In the genomic region with DNA sequence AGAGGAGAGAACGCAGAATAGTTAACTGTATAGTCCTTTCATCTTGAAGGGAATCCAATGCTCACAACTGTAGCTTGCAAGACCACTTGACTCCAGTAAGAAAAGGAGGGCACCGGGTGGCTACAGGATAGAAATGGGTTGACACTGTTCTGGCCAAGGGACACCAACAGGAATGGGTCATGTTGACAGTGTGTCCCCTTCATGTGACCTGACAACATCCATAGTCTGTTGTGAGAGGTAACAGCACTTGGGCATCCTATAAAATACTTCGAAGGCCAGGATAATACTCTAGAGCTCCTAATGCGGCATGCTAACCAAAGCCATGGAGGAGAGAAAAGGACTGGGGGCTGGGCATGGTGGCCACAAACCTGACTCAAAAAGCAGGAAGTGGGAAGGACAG, we compare ENCODE assay signal across 17 mouse cellular contexts. TPM values are rescaled to one million over a fixed set of nuclear protein-coding genes. Genes with fewer than 3 reads are reported as not detected.
"Had no signal": no experiment of that assay in that cellular context is flagged by ENCODE, and none has a peak within 500 bp of the region (broad histone marks: within the 10 kb centered on the region; RNA-seq: fewer than 3 reads in every experiment).

No protein-coding gene starts in this region.

- H3K4me1 ChIP-seq: liver, embryonic 13.5 days; midbrain, embryonic 13.5 days; neural tube, embryonic 12.5 days; neural tube, embryonic 15.5 days; stomach, embryonic 15.5 days had no signal

- H3K27me3 ChIP-seq: liver, embryonic 13.5 days; midbrain, embryonic 13.5 days; neural tube, embryonic 12.5 days; neural tube, embryonic 15.5 days; stomach, embryonic 15.5 days had no signal

- H3K9ac ChIP-seq: liver, embryonic 13.5 days; midbrain, embryonic 13.5 days; neural tube, embryonic 12.5 days; neural tube, embryonic 15.5 days; stomach, embryonic 15.5 days had no signal

- H3K36me3 ChIP-seq: liver, embryonic 13.5 days; neural tube, embryonic 12.5 days; neural tube, embryonic 15.5 days had no signal

- ATAC-seq: midbrain, embryonic 13.5 days had no signal

- H3K4me2 ChIP-seq: liver, embryonic 13.5 days; midbrain, embryonic 13.5 days; neural tube, embryonic 12.5 days; neural tube, embryonic 15.5 days; stomach, embryonic 15.5 days had no signal

- H3K4me3 ChIP-seq: liver, embryonic 13.5 days; midbrain, embryonic 13.5 days; neural tube, embryonic 12.5 days; neural tube, embryonic 15.5 days; stomach, embryonic 15.5 days had no signal

- H3K9me3 ChIP-seq: liver, embryonic 13.5 days; midbrain, embryonic 13.5 days; neural tube, embryonic 12.5 days; neural tube, embryonic 15.5 days; stomach, embryonic 15.5 days had no signal

- H3K27ac ChIP-seq: liver, embryonic 13.5 days; macrophage; midbrain, embryonic 13.5 days; neural tube, embryonic 12.5 days; neural tube, embryonic 15.5 days; stomach, embryonic 15.5 days had no signal

- DNase-seq: kidney, adult 11 months; kidney, adult 8-10 months; kidney, postnatal 14 days; kidney, postnatal 4 days; liver, embryonic 13.5 days; lung, adult 2 months; right cerebral cortex, adult 18-20 months; right cerebral cortex, postnatal 14 days; right cerebral cortex, postnatal 4 days; thymus, adult 2 months; thymus, postnatal 14 days; thymus, postnatal 4 days had no signal

RNA-seq across cellular contexts. Expression of a gene that starts 17.8 kb away (rescaled TPM):
- polyA plus RNA-seq: macrophage had no signal
